Mouse (Mus musculus) liver, postnatal 0 days (tissue): ENCODE results near the gene Clec4a1. TPM values are rescaled to one million over a fixed set of nuclear protein-coding genes. Genes with fewer than 3 reads are reported as not detected.

Experiments
- ATAC-seq: fragments of 200-750 bp; cut with Nextera tagmentation; 2 replicates; pipeline ENCODE4 v1.8.0; 2017; ENCODE audit warnings: mild to moderate bottlenecking, moderate library complexity
- DNase-seq: peaks from one replicate; pipeline ENCODE4 v3.0.0-alpha.2; 2016
- H3K27ac ChIP-seq: fragments of 300-500 bp; sonication (generic); 2 replicates; pipeline ENCODE4 v1.5.1; 2014; ENCODE audit warnings: antibody characterized with exemption, moderate library complexity, mild to moderate bottlenecking, low read depth
- H3K27me3 ChIP-seq: fragments of 300-500 bp; sonication (generic); 2 replicates; pipeline ENCODE4 v1.6.1; 2014; ENCODE audit warnings: low read length, control low read depth, mixed read lengths; ENCODE audit not compliant: insufficient read depth
- H3K36me3 ChIP-seq: fragments of 300-500 bp; sonication (generic); replicated peaks from 2 replicates; pipeline ENCODE4 v1.6.1; 2014; ENCODE audit warnings: mild to moderate bottlenecking, control low read depth, low read length, moderate library complexity, mixed read lengths; ENCODE audit not compliant: insufficient read depth
- H3K4me1 ChIP-seq: fragments of 300-500 bp; sonication (generic); 2 replicates; pipeline ENCODE4 v1.6.1; 2014; ENCODE audit warnings: antibody characterized with exemption, mild to moderate bottlenecking, control low read depth; ENCODE audit not compliant: insufficient read depth
- H3K4me2 ChIP-seq: fragments of 300-500 bp; sonication (generic); 2 replicates; pipeline ENCODE4 v1.6.1; 2014; ENCODE audit warnings: low read depth, mild to moderate bottlenecking, low read length, moderate library complexity, mixed read lengths
- H3K4me3 ChIP-seq: fragments of 300-500 bp; sonication (generic); 2 replicates; pipeline ENCODE4 v1.5.1; 2014; ENCODE audit warnings: low read depth, low read length
- H3K9ac ChIP-seq: fragments of 300-500 bp; sonication (generic); replicated peaks from 2 replicates; pipeline ENCODE4 v1.6.1; 2014; ENCODE audit warnings: mild to moderate bottlenecking, moderate library complexity
- H3K9me3 ChIP-seq: fragments of 300-500 bp; sonication (generic); 2 replicates; pipeline ENCODE4 v1.6.1; 2016; ENCODE audit warnings: mild to moderate bottlenecking, control low read depth, low read length, mixed read lengths
- CTCF ChIP-seq: sonication (generic); IDR thresholded peaks from 2 replicates; pipeline ENCODE4 v1.5.1; 2016; ENCODE audit warnings: antibody characterized with exemption, low read depth
- EP300 ChIP-seq: IDR thresholded peaks from 2 replicates; pipeline ENCODE4 v1.6.1; 2016; ENCODE audit warnings: antibody characterized with exemption, low read depth, mild to moderate bottlenecking
- WGBS: fragments of 180-500 bp; shearing (Covaris S2); extraction: QIAGEN DNeasy Blood & Tissue Kit; methylation state at CpG from one replicate; pipeline ENCODE4 v1.1.7; 2014; ENCODE audit not compliant: insufficient replicate concordance; 5-methylcytosine and 5-hydroxymethylcytosine counted together
- polyA plus RNA-seq: library from polyadenylated mRNA; unstranded; fragments of >200 nt; fragmentation: Nextera tagmentation; extraction: Ambion mirVana; gene quantifications from 2 replicates; pipeline ENCODE4 v1.2.1, GENCODE M21; 2015

The Clec4a1 gene
- 6.4 TPM in 2 replicates for polyA plus RNA-seq

- Histone ChIP-seq H3K9ac (no peak within 1 kb of the TSS), H3K4me1 (no peaks in the 10 kb centered on the region), H3K9me3 (no peaks in the 10 kb centered on the region), H3K27me3 (no peaks in the 10 kb centered on the region), H3K4me2 (no peak within 1 kb of the TSS), H3K36me3 (no peaks in the 10 kb centered on the region), H3K4me3 (no peak within 1 kb of the TSS), H3K27ac (peak within 1 kb of the TSS; percentile 55)
- WGBS, result 27% methylated on average over 4 of the region's 4 CpGs
- ATAC-seq (peak; percentile 57), DNase-seq (peak; percentile 25)
- TF ChIP-seq CTCF (no peak), EP300 (no peak)
Measured at GRCm38 (mm10) chr6:122921451-122921850, at the start of gene Clec4a1. TSS of gene Clec4a1 (plus strand) at chr6:122921848.

GRCm38 (mm10) chr6:122872800-122873199 is 48.8 kb upstream of the Clec4a1 start:
- WGBS, result 45% methylated on average over 5 of the region's 5 CpGs
- Histone ChIP-seq H3K4me3 (no peak overlapping the region), H3K36me3 (peaks cover 13% of the 10 kb centered on the region), H3K9me3 (no peaks in the 10 kb centered on the region), H3K27ac (peak overlapping the region; percentile 91), H3K4me2 (no peak overlapping the region), H3K27me3 (no peaks in the 10 kb centered on the region), H3K9ac (no peak overlapping the region), H3K4me1 (peaks cover 15% of the 10 kb centered on the region; the same call in 1 of the 2 replicates)
- TF ChIP-seq CTCF, result no peak
- no peak for TF ChIP-seq EP300
- DNase-seq, result no peak
- no peak for ATAC-seq

GRCm38 (mm10) chr6:122873871-122874719 is 47.6 kb upstream of the Clec4a1 start, which contains the start of gene Necap1:
TSS of gene Necap1 (plus strand) at chr6:122874474.
- peak within 1 kb of the TSS; percentile 99 for H3K4me3 ChIP-seq
- H3K4me2 ChIP-seq, result peak within 1 kb of the TSS; percentile 80
- H3K27ac ChIP-seq, result peak within 1 kb of the TSS; percentile 91
- peaks cover 22% of the 10 kb centered on the region; the same call in 1 of the 2 replicates for H3K4me1 ChIP-seq
- peak; percentile 97 for DNase-seq
- H3K9me3 ChIP-seq, result no peaks in the 10 kb centered on the region
- peaks cover 13% of the 10 kb centered on the region for H3K36me3 ChIP-seq
- no peaks in the 10 kb centered on the region for H3K27me3 ChIP-seq
- TF ChIP-seq CTCF, result peak; percentile 94
- TF ChIP-seq EP300, result no peak
- 6% methylated on average over 43 of the region's 43 CpGs for WGBS
- peak; percentile 98 for ATAC-seq
- H3K9ac ChIP-seq, result peak within 1 kb of the TSS; percentile 90

GRCm38 (mm10) chr6:122874720-122875389 is 46.8 kb upstream of the Clec4a1 start:
- TF ChIP-seq CTCF (no peak), EP300 (no peak)
- Histone ChIP-seq H3K4me3 (peak overlapping the region; percentile 99), H3K9ac (peak overlapping the region; percentile 90), H3K27me3 (no peaks in the 10 kb centered on the region), H3K4me1 (peaks cover 24% of the 10 kb centered on the region; the same call in 1 of the 2 replicates), H3K4me2 (peak overlapping the region; percentile 80), H3K27ac (peak overlapping the region; percentile 91), H3K9me3 (no peaks in the 10 kb centered on the region), H3K36me3 (peaks cover 17% of the 10 kb centered on the region)
- DNase-seq (peak; percentile 69), ATAC-seq (peak; percentile 78)
- WGBS, result 1% methylated on average over 31 of the region's 31 CpGs

- H3K36me3 ChIP-seq, result peaks cover 56% of the 10 kb centered on the region
Measured at GRCm38 (mm10) chr6:122879141-122879735, 42.4 kb upstream of the Clec4a1 start.

More at GRCm38 (mm10) chr6:122879141-122879735, 42.4 kb upstream of the Clec4a1 start:
- Histone ChIP-seq H3K4me1 (peaks cover 22% of the 10 kb centered on the region; the same call in 1 of the 2 replicates), H3K27ac (peak overlapping the region; percentile 63), H3K9ac (no peak overlapping the region), H3K9me3 (no peaks in the 10 kb centered on the region), H3K4me3 (no peak overlapping the region), H3K27me3 (no peaks in the 10 kb centered on the region), H3K4me2 (peak overlapping the region; percentile 3; the same call in 1 of the 2 replicates)
- 68% methylated on average over 7 of the region's 7 CpGs for WGBS
- TF ChIP-seq EP300, result no peak
- ATAC-seq, result no peak
- DNase-seq, result no peak
